Comparison of ENCODE assay signal across 8 mouse cellular contexts in the genomic region with DNA sequence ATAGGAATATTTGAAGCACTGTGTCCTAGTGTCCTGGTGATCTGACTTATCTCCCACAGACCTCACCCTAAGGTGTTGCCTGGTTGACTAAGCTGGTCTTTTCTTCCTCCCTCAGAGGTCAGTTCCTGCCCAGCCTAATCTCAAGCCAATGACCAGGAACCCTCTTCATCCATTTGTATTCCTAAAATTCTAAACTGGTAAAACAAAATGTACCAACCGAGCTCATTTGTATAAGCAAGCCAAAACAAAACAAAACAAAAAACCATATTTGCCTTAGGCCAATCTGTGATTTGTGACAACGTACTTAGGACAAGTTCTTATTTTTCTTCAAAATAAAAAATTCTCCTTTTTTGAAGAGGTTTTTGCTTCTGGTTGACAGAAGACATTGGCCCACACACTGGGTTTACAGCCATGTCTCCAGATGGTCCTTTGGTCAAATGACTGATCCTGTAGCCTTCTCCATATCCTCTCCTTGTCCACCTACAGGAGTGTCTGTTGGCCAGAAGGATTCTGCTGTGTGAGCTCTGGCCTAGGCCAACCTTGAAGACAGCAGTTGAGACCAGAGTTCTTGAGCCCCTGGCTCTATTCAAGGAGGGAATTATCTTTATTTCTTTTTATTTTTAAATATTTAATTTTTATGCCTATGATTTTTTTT. TPM values are rescaled to one million over a fixed set of nuclear protein-coding genes. Genes with fewer than 3 reads are reported as not detected.
DNase-seq lines count a peak whose midpoint lies in the region; ATAC-seq and TF ChIP-seq lines count a peak whose summit lies in the region.

No protein-coding gene starts in this region.

- no peak overlapping the region for H3K4me3 ChIP-seq in kidney, postnatal 0 days (replicated peaks; ENCODE audit: low read depth, low read length)
- peak overlapping the region; percentile 96 for H3K4me3 ChIP-seq in embryonic facial prominence, embryonic 13.5 days
- peak overlapping the region; percentile 99 for H3K4me3 ChIP-seq in hindbrain, postnatal 0 days (ENCODE audit: low read length)
- H3K4me3 ChIP-seq in midbrain, postnatal 0 days (ENCODE audit: low read depth, low read length), result peak overlapping the region; percentile 100

- no peak for DNase-seq in kidney, postnatal 0 days (ENCODE audit: low spot score)
- no peak for DNase-seq in kidney, adult 9 months
- no peak for DNase-seq in hindbrain, postnatal 0 days (ENCODE audit: low spot score)
- no peak for DNase-seq in midbrain, postnatal 0 days (ENCODE audit: low spot score)
- DNase-seq in thymus, postnatal 4 days, result no peak
- DNase-seq in adrenal gland, adult 8-10 months, result no peak
- DNase-seq in retina, postnatal 1 day, result no peak

- no peaks in the 10 kb centered on the region for H3K36me3 ChIP-seq in kidney, postnatal 0 days (ENCODE audit: insufficient read depth, low read length)
- H3K36me3 ChIP-seq in embryonic facial prominence, embryonic 13.5 days, result 0 out of 2 replicates have a peak, but pooled peaks cover 7% of the 10 kb centered on the region
- no peaks in the 10 kb centered on the region for H3K36me3 ChIP-seq in hindbrain, postnatal 0 days (ENCODE audit: insufficient read depth, low read length)
- no peaks in the 10 kb centered on the region; the same call in 1 of the 2 replicates for H3K36me3 ChIP-seq in midbrain, postnatal 0 days (ENCODE audit: insufficient read depth, low read length)

- H3K9me3 ChIP-seq in kidney, postnatal 0 days (replicated peaks; ENCODE audit: low read length), result no peaks in the 10 kb centered on the region
- no peaks in the 10 kb centered on the region for H3K9me3 ChIP-seq in embryonic facial prominence, embryonic 13.5 days
- H3K9me3 ChIP-seq in hindbrain, postnatal 0 days (ENCODE audit: low read length), result no peaks in the 10 kb centered on the region
- no peaks in the 10 kb centered on the region for H3K9me3 ChIP-seq in midbrain, postnatal 0 days (ENCODE audit: low read length)

- no peak for TF ChIP-seq CTCF in kidney, postnatal 0 days (IDR thresholded peaks at IDR 0.05; ENCODE audit: low read depth)
- TF ChIP-seq CTCF in hindbrain, postnatal 0 days (IDR thresholded peaks at IDR 0.05; ENCODE audit: low read depth), result no peak
- no peak for TF ChIP-seq CTCF in midbrain, postnatal 0 days (IDR thresholded peaks at IDR 0.05)

- peaks cover 39% of the 10 kb centered on the region for H3K4me1 ChIP-seq in kidney, postnatal 0 days (replicated peaks; ENCODE audit: insufficient read depth, low read length)
- H3K4me1 ChIP-seq in embryonic facial prominence, embryonic 13.5 days, result peaks cover 41% of the 10 kb centered on the region
- H3K4me1 ChIP-seq in hindbrain, postnatal 0 days (ENCODE audit: insufficient read depth, low read length), result peaks cover 13% of the 10 kb centered on the region
- peaks cover 10% of the 10 kb centered on the region; the same call in 1 of the 2 replicates for H3K4me1 ChIP-seq in midbrain, postnatal 0 days (ENCODE audit: insufficient read depth, low read length)

- 76% methylated on average over 2 of the region's 2 CpGs for WGBS in kidney, postnatal 0 days
- 68% methylated on average over 2 of the region's 2 CpGs for WGBS in embryonic facial prominence, embryonic 13.5 days
- 83% methylated on average over 2 of the region's 2 CpGs for WGBS in hindbrain, postnatal 0 days
- WGBS in midbrain, postnatal 0 days, result 76% methylated on average over 2 of the region's 2 CpGs

- peak overlapping the region; percentile 99 for H3K27ac ChIP-seq in kidney, postnatal 0 days
- peak overlapping the region; percentile 98 for H3K27ac ChIP-seq in embryonic facial prominence, embryonic 13.5 days
- peak overlapping the region; percentile 96 for H3K27ac ChIP-seq in hindbrain, postnatal 0 days
- peak overlapping the region; percentile 93 for H3K27ac ChIP-seq in midbrain, postnatal 0 days (ENCODE audit: low read depth, low read length)

- H3K9ac ChIP-seq in kidney, postnatal 0 days (ENCODE audit: low read depth, low read length), result peak overlapping the region; percentile 99; the same call in 1 of the 2 replicates
- 0 out of 2 replicates have a peak overlapping the region, but pooled peaks have one; percentile 99 for H3K9ac ChIP-seq in embryonic facial prominence, embryonic 13.5 days
- H3K9ac ChIP-seq in hindbrain, postnatal 0 days (replicated peaks; ENCODE audit: low read length), result no peak overlapping the region; the same call in 1 of the 2 replicates
- peak overlapping the region; percentile 99; the same call in 1 of the 2 replicates for H3K9ac ChIP-seq in midbrain, postnatal 0 days (replicated peaks; ENCODE audit: low read length, poor library complexity, severe bottlenecking)

- H3K4me2 ChIP-seq in kidney, postnatal 0 days (ENCODE audit: low read length), result peak overlapping the region; percentile 63
- H3K4me2 ChIP-seq in embryonic facial prominence, embryonic 13.5 days, result peak overlapping the region; percentile 69
- peak overlapping the region; percentile 74 for H3K4me2 ChIP-seq in hindbrain, postnatal 0 days (ENCODE audit: low read depth, low read length)
- peak overlapping the region; percentile 73 for H3K4me2 ChIP-seq in midbrain, postnatal 0 days (ENCODE audit: low read depth, low read length, poor library complexity, severe bottlenecking)

- no peaks in the 10 kb centered on the region for H3K27me3 ChIP-seq in kidney, postnatal 0 days (ENCODE audit: insufficient read depth, low read length)
- no peaks in the 10 kb centered on the region for H3K27me3 ChIP-seq in embryonic facial prominence, embryonic 13.5 days
- H3K27me3 ChIP-seq in hindbrain, postnatal 0 days (ENCODE audit: insufficient read depth, low read length), result no peaks in the 10 kb centered on the region
- no peaks in the 10 kb centered on the region for H3K27me3 ChIP-seq in midbrain, postnatal 0 days (ENCODE audit: insufficient read depth, low read length)

- ATAC-seq in kidney, postnatal 0 days (replicated peaks; ENCODE audit: low FRiP score, low read depth), result 0 out of 2 replicates have a peak, but pooled peaks have one; percentile 35
- ATAC-seq in embryonic facial prominence, embryonic 13.5 days (ENCODE audit: insufficient number of reproducible peaks, insufficient read depth, low FRiP score, low TSS enrichment, low read depth), result no peak
- ATAC-seq in hindbrain, postnatal 0 days, result no peak
- ATAC-seq in midbrain, postnatal 0 days (ENCODE audit: low FRiP score), result no peak

RNA-seq across cellular contexts. Expression of a gene that starts 0.8 kb away (rescaled TPM):
- 1,975 and 1,980 TPM in 2 replicates for polyA plus RNA-seq in kidney, postnatal 0 days (2015; fragmentation: Nextera tagmentation; extraction: Ambion mirVana)
- 659 and 793 TPM in 2 replicates for polyA plus RNA-seq in embryonic facial prominence, embryonic 13.5 days (2015; fragmentation: Nextera tagmentation; extraction: Ambion mirVana)
- 446 TPM in 2 replicates for total RNA-seq in hindbrain, postnatal 0 days (2014; rRNA removed)
- polyA plus RNA-seq in hindbrain, postnatal 0 days (2015; fragmentation: Nextera tagmentation; extraction: Ambion mirVana), result 1,059 and 1,161 TPM in 2 replicates
- total RNA-seq in midbrain, postnatal 0 days (2014; rRNA removed), result 381 and 427 TPM in 2 replicates
- 855 and 913 TPM in 2 replicates for polyA plus RNA-seq in midbrain, postnatal 0 days (2015; fragmentation: Nextera tagmentation; extraction: Ambion mirVana)
- 1,000 to 10,000 TPM in 2 of 4 experiments, 100 to 1,000 TPM in 2; 972 to 1,094 (median 1,035) TPM for total RNA-seq in adrenal gland, adult 8-10 months (2022)
